Mouse (Mus musculus): ENCODE data around the gene Ccr6. TPM values are rescaled to one million over a fixed set of nuclear protein-coding genes. Genes with fewer than 3 reads are reported as not detected.

Gene Ccr6
- polyA plus RNA-seq, 1 experiment from 2014 or later: not detected

DNA sequence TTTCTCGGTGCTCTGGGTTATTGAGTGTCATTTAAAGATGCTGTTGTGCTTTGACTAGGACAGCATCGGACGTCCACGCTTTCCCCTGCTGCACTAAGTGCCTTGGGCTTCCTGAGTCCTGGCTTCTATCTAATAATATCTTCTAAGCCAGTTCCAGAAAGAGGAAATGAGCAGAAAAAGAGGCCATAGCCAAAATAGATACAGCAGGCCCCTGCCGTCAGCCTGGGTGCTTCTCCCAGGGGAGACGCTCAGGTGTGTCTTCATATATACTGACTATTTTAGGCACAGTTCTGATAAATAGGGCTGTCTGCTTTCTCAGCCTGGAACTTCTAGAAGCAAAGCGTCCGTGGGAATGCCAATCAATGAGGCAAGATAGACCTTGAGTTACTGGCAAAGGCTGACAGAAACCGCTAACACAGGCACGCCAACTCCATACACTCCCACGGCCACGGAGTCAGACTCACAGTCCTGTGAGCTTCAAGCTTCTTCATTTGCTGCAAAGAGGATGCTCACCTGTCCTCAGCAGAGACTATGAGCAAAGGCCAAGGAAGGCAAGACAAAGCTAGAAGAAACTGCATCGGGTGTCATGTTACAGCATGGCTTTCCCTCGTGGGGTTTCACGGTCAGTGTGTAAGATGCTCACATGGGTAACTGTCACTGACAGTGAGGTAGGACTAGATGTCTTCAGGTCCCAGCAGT, 2.3 kb downstream of the Ccr6 start:
- WGBS: 82% methylated on average over 15 of the region's 15 CpGs
- no peak for ATAC-seq (ENCODE audit: low FRiP score)

DNA sequence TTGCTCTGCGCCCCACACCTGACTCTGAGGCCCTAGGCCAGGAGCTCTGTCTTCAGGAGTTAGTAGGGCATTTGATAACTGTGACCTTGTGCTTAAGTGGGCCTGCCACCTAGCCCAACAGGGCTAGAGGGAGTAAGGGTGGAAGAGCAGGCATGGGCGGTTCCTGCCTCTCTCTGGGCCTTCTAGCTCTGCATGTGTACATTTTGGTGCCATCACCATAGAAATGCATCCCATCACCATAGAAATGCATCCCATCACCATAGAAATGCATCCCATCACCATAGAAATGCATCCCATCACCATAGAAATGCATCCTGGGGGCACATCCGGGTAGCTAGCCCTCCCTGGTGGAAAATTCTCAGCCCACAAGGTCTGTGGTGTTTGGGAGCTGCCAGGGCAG, 3.7 kb downstream of the Ccr6 start:
- ATAC-seq (ENCODE audit: low FRiP score): no peak
- no peak overlapping the region for H3K4me2 ChIP-seq
- no peaks in the 10 kb centered on the region for H3K36me3 ChIP-seq
- no peak overlapping the region for H3K4me3 ChIP-seq (replicated peaks)
- no peak overlapping the region for H3K27ac ChIP-seq (replicated peaks)
- 67% methylated on average over 3 of the region's 3 CpGs for WGBS
- no peaks in the 10 kb centered on the region for H3K4me1 ChIP-seq
- H3K9me3 ChIP-seq (replicated peaks): no peaks in the 10 kb centered on the region
- H3K27me3 ChIP-seq (replicated peaks): no peaks in the 10 kb centered on the region
- no peak overlapping the region for H3K9ac ChIP-seq (replicated peaks)

More for the DNA sequence above, 2.3 kb downstream of the Ccr6 start:
- Histone ChIP-seq H3K9ac (replicated peaks) (no peak overlapping the region), H3K36me3 (no peaks in the 10 kb centered on the region), H3K27ac (replicated peaks) (no peak overlapping the region), H3K4me2 (no peak overlapping the region), H3K4me1 (no peaks in the 10 kb centered on the region), H3K27me3 (replicated peaks) (no peaks in the 10 kb centered on the region), H3K4me3 (replicated peaks) (no peak overlapping the region), H3K9me3 (replicated peaks) (no peaks in the 10 kb centered on the region)

- no peak for ATAC-seq (ENCODE audit: low FRiP score)
- WGBS: 77% methylated on average over 4 of the region's 4 CpGs
- Histone ChIP-seq H3K9me3 (replicated peaks) (no peaks in the 10 kb centered on the region), H3K4me3 (replicated peaks) (no peak overlapping the region), H3K27ac (replicated peaks) (no peak overlapping the region), H3K36me3 (no peaks in the 10 kb centered on the region), H3K9ac (replicated peaks) (no peak overlapping the region), H3K4me1 (no peaks in the 10 kb centered on the region), H3K4me2 (no peak overlapping the region), H3K27me3 (replicated peaks) (no peaks in the 10 kb centered on the region)
Measured at GRCm38 (mm10) chr17:8240517-8240916, 4.7 kb downstream of the Ccr6 start.

DNA sequence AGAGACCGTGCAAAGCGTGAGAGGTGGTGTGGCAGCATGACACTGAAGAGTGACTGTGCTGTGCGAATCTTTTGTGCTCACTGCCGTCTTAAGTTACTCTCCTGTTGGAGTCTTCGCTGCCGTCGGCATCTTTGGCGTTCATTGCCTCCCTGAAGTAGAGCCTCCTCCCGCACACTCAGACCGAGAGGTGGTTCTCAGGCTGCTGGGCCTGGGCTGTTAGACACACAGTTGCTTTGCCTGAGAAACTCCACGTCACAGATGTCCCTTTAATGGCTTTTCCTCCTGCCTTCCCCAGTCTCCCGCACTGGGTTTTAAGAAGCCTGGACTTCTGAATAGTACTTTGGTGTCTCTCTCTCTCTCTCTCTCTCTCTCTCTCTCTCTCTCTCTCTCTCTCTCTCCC, 5.8 kb downstream of the Ccr6 start:
- H3K9ac ChIP-seq (replicated peaks): no peak overlapping the region
- H3K27me3 ChIP-seq (replicated peaks): no peaks in the 10 kb centered on the region
- H3K36me3 ChIP-seq: no peaks in the 10 kb centered on the region
- H3K4me3 ChIP-seq (replicated peaks): no peak overlapping the region
- H3K9me3 ChIP-seq (replicated peaks): no peaks in the 10 kb centered on the region
- no peak overlapping the region for H3K27ac ChIP-seq (replicated peaks)
- WGBS: 71% methylated on average over 12 of the region's 12 CpGs
- no peaks in the 10 kb centered on the region for H3K4me1 ChIP-seq
- ATAC-seq (ENCODE audit: low FRiP score): no peak
- no peak overlapping the region for H3K4me2 ChIP-seq

GRCm38 (mm10) chr17:8242186-8242585, 6.3 kb downstream of the Ccr6 start:
- no peak for ATAC-seq (ENCODE audit: low FRiP score)
- Histone ChIP-seq H3K4me1 (no peaks in the 10 kb centered on the region), H3K4me2 (no peak overlapping the region), H3K9me3 (replicated peaks) (no peaks in the 10 kb centered on the region), H3K36me3 (no peaks in the 10 kb centered on the region), H3K9ac (replicated peaks) (no peak overlapping the region), H3K4me3 (replicated peaks) (no peak overlapping the region), H3K27ac (replicated peaks) (no peak overlapping the region), H3K27me3 (replicated peaks) (no peaks in the 10 kb centered on the region)
- 92% methylated on average over 11 of the region's 11 CpGs for WGBS

DNA sequence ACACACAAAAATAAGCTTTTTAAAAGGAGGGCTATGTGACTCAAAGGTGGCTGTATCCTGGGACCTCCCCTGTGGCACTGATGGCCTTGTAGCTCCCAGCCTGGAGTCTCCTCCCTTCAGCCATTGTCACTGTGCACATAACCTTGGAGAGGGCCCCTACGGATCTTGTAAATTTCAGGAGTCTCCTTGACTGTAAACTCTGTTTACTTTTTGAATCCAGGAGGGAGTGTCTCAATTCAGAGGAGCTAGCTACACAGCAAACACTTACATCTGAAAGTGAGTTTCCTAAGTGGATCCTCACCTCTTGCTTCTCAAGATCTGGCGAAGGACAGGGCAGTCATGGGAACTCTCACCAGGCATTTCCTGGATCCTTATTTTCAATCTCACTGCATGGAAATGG, 8.3 kb downstream of the Ccr6 start:
- H3K4me1 ChIP-seq: no peaks in the 10 kb centered on the region
- no peaks in the 10 kb centered on the region for H3K36me3 ChIP-seq
- H3K27ac ChIP-seq (replicated peaks): no peak overlapping the region
- no peaks in the 10 kb centered on the region for H3K27me3 ChIP-seq (replicated peaks)
- ATAC-seq (ENCODE audit: low FRiP score): no peak
- WGBS: 81% methylated on average over 2 of the region's 2 CpGs
- no peak overlapping the region for H3K4me3 ChIP-seq (replicated peaks)
- H3K9me3 ChIP-seq (replicated peaks): no peaks in the 10 kb centered on the region
- H3K9ac ChIP-seq (replicated peaks): no peak overlapping the region
- H3K4me2 ChIP-seq: no peak overlapping the region

DNA sequence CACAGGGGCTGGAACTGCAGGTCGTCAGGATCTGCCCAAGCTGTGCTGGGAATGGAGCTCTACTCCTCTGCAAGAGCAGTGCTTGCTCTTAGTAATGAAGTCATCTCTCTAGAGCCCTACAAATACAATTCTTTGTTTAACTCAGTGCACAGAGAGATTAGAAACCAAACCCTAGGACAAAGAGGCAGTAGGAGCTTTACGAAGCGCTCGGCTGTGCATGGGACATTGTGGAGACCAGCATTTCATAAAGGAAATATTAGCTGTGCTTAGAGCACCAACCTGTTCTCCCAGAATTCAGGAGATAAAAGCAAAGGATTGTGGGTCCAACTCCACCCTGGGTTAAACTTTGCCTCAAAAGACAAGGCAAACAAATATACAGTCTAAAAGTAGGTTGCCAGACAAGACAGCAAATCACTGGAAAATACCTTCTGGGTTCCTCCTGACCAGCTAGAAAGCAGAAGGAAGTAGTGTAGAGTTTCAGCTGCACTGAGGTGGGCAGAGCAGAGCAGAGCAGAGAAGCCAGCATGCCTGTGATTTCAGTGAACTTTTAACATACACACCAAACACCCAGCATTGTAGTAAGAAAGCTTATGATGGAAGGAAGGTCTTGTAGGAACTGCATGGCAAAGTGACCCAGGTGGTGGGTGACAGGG, 10.4 kb downstream of the Ccr6 start:
- no peak overlapping the region for H3K27ac ChIP-seq (replicated peaks)
- H3K4me3 ChIP-seq (replicated peaks): no peak overlapping the region
- no peaks in the 10 kb centered on the region for H3K36me3 ChIP-seq
- H3K4me1 ChIP-seq: no peaks in the 10 kb centered on the region
- no peaks in the 10 kb centered on the region for H3K9me3 ChIP-seq (replicated peaks)
- H3K4me2 ChIP-seq: no peak overlapping the region
- ATAC-seq (ENCODE audit: low FRiP score): no peak
- no peaks in the 10 kb centered on the region for H3K27me3 ChIP-seq (replicated peaks)
- 75% methylated on average over 4 of the region's 4 CpGs for WGBS
- H3K9ac ChIP-seq (replicated peaks): no peak overlapping the region

DNA sequence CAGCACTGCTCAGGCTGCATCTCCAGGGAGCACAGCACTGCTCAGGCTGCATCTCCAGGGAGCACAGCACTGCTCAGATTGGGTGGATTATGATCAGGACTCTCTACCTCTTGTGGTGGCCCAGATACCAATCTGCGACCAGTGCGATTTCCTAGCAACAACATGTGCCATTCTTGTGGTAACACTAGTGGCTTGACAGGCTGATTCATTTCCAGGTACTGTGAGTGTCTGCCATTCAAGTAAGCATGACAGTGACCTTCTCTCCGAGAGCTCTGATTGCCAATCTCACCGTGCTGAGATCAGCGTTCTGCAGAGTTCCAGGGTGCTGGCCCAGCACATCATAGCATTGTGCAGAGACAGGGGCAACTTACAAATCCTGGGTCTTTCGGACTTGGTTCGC, 15.9 kb downstream of the Ccr6 start:
- Histone ChIP-seq H3K27me3 (replicated peaks) (no peaks in the 10 kb centered on the region), H3K9ac (replicated peaks) (no peak overlapping the region), H3K4me2 (no peak overlapping the region), H3K36me3 (no peaks in the 10 kb centered on the region), H3K9me3 (replicated peaks) (no peaks in the 10 kb centered on the region), H3K4me1 (no peaks in the 10 kb centered on the region), H3K4me3 (replicated peaks) (no peak overlapping the region), H3K27ac (replicated peaks) (no peak overlapping the region)
- WGBS: 87% methylated on average over 7 of the region's 7 CpGs
- ATAC-seq (ENCODE audit: low FRiP score): no peak

DNA sequence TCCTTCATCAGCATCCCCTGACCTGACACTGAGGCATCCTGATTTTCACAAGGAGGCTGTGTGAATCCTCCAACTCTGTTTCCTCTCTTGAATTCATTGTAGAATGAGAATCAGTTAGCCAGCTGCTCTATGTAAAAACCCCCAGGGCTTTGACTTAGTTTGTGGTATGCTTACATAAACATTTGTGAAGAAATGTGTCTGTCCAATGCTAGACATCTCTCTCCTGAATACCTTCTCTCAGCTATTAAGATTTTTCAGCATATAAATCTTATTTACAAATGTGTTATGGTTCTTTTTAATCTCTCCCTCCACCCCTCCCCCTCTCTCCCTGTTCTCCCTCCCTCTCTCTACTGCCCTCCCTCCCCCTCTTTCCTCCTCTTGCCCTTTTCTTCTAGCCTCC, 18.4 kb downstream of the Ccr6 start:
- Histone ChIP-seq H3K4me3 (replicated peaks) (no peak overlapping the region), H3K27me3 (replicated peaks) (no peaks in the 10 kb centered on the region), H3K36me3 (no peaks in the 10 kb centered on the region), H3K9me3 (replicated peaks) (no peaks in the 10 kb centered on the region), H3K4me2 (no peak overlapping the region), H3K9ac (replicated peaks) (no peak overlapping the region), H3K27ac (replicated peaks) (no peak overlapping the region), H3K4me1 (no peaks in the 10 kb centered on the region)
- ATAC-seq (ENCODE audit: low FRiP score): no peak

GRCm38 (mm10) chr17:8254914-8255313, 19.1 kb downstream of the Ccr6 start:
- Histone ChIP-seq H3K27ac (replicated peaks) (no peak overlapping the region), H3K4me2 (no peak overlapping the region), H3K4me1 (no peaks in the 10 kb centered on the region), H3K4me3 (replicated peaks) (no peak overlapping the region), H3K36me3 (no peaks in the 10 kb centered on the region), H3K9me3 (replicated peaks) (no peaks in the 10 kb centered on the region), H3K27me3 (replicated peaks) (no peaks in the 10 kb centered on the region), H3K9ac (replicated peaks) (no peak overlapping the region)
- ATAC-seq (ENCODE audit: low FRiP score): no peak
- WGBS: 81% methylated on average over 3 of the region's 3 CpGs

- Histone ChIP-seq H3K9me3 (replicated peaks) (no peaks in the 10 kb centered on the region), H3K9ac (replicated peaks) (no peak overlapping the region), H3K4me2 (no peak overlapping the region), H3K27me3 (replicated peaks) (no peaks in the 10 kb centered on the region), H3K36me3 (no peaks in the 10 kb centered on the region), H3K4me1 (no peaks in the 10 kb centered on the region), H3K4me3 (replicated peaks) (no peak overlapping the region), H3K27ac (replicated peaks) (no peak overlapping the region)
- 85% methylated on average over 6 of the region's 6 CpGs for WGBS
- ATAC-seq (ENCODE audit: low FRiP score): no peak
Measured at GRCm38 (mm10) chr17:8255583-8255982, 19.7 kb downstream of the Ccr6 start.

GRCm38 (mm10) chr17:8256982-8257381, 21.1 kb downstream of the Ccr6 start:
- no peak for ATAC-seq (ENCODE audit: low FRiP score)
- Histone ChIP-seq H3K36me3 (no peaks in the 10 kb centered on the region), H3K4me1 (no peaks in the 10 kb centered on the region), H3K4me2 (no peak overlapping the region), H3K27me3 (replicated peaks) (no peaks in the 10 kb centered on the region), H3K4me3 (replicated peaks) (no peak overlapping the region), H3K9me3 (replicated peaks) (no peaks in the 10 kb centered on the region), H3K9ac (replicated peaks) (no peak overlapping the region), H3K27ac (replicated peaks) (no peak overlapping the region)
- 80% methylated on average over 8 of the region's 8 CpGs for WGBS

Measured in neural tube, embryonic 15.5 days (tissue).